Mouse (Mus musculus) embryonic fibroblast, embryonic 13.5 days (primary cell): ENCODE measurements around the gene Syn3.

Source experiments
- CTCF ChIP-seq: IDR thresholded peaks from 2 replicates; pipeline ENCODE4 v1.5.1; 2011; ENCODE audit warnings: mild to moderate bottlenecking, control low read depth, low read length, moderate library complexity, borderline replicate concordance; ENCODE audit not compliant: insufficient read depth
- POLR2A ChIP-seq: IDR thresholded peaks from 2 replicates; pipeline ENCODE4 v1.6.1; 2011; ENCODE audit warnings: low read depth, mild to moderate bottlenecking, control low read depth, low read length, moderate library complexity

DNA sequence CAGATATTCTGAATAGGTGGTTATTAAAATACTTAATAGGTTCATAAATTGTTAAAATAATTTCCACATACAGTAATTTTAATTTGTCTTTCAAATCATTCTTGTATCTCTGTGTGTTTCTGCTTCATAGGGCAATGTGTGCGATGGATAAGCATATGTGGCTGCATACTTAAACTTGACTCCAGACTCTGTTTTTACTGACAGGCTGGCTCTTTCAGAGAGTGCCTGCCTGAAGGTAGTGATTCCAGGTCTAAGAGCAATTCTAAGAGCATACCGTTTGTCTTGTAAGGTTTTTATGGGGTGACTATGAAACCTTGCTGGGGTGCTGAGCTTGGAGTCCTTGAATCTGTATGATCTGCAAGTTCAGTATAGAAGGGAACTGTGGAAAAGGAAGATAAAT is 472.8 kb downstream of the Syn3 start:
- no peak for TF ChIP-seq POLR2A
- TF ChIP-seq CTCF: no peak
